Mouse (Mus musculus) ZHBTc4 (cell line): ENCODE data around the gene Cables2.

Source experiments
- DNase-seq: peaks from one replicate; pipeline ENCODE4 v3.0.0-alpha.2; 2011; ENCODE audit warnings: low read depth, low spot score

Cables2 gene

GRCm38 (mm10) chr2:180256296-180257000, 16.8 kb downstream of the Cables2 start:
- peak; percentile 85 for DNase-seq

GRCm38 (mm10) chr2:180255701-180256100, 17.6 kb downstream of the Cables2 start:
- peak; percentile 60 for DNase-seq

- no peak for DNase-seq
Observed at GRCm38 (mm10) chr2:180254436-180255209, 18.7 kb downstream of the Cables2 start.

- DNase-seq, result peak; percentile 76
Observed at GRCm38 (mm10) chr2:180251838-180252237, 21.5 kb downstream of the Cables2 start.

GRCm38 (mm10) chr2:180250930-180251611, 22.2 kb downstream of the Cables2 start:
- DNase-seq, result peak; percentile 95

GRCm38 (mm10) chr2:180248947-180249660, 24.2 kb downstream of the Cables2 start:
- peak; percentile 68 for DNase-seq

- no peak for DNase-seq
Observed at GRCm38 (mm10) chr2:180247916-180248315, 25.4 kb downstream of the Cables2 start.

- DNase-seq, result no peak
Observed at GRCm38 (mm10) chr2:180243108-180243507, 30.2 kb downstream of the Cables2 start.

GRCm38 (mm10) chr2:180238591-180238990, 34.7 kb downstream of the Cables2 start:
- DNase-seq, result peak; percentile 38

- peak; percentile 87 for DNase-seq
Observed at GRCm38 (mm10) chr2:180237601-180238345, 35.5 kb downstream of the Cables2 start.

GRCm38 (mm10) chr2:180236930-180237329, 36.4 kb downstream of the Cables2 start:
- peak; percentile 63 for DNase-seq

- peak; percentile 81 for DNase-seq
Observed at GRCm38 (mm10) chr2:180236500-180236899, 36.8 kb downstream of the Cables2 start.

- DNase-seq, result no peak
Observed at GRCm38 (mm10) chr2:180235788-180236187, 37.5 kb downstream of the Cables2 start.

- DNase-seq, result peak; percentile 83
Observed at GRCm38 (mm10) chr2:180234980-180235379, 38.3 kb downstream of the Cables2 start.

GRCm38 (mm10) chr2:180234353-180234752, 38.9 kb downstream of the Cables2 start:
- DNase-seq, result no peak

GRCm38 (mm10) chr2:180233101-180233904, 40.0 kb downstream of the Cables2 start:
- no peak for DNase-seq

- DNase-seq, result no peak
Observed at GRCm38 (mm10) chr2:180230482-180230881, 42.8 kb downstream of the Cables2 start.

- DNase-seq, result no peak
Observed at GRCm38 (mm10) chr2:180229129-180229528, 44.2 kb downstream of the Cables2 start.

GRCm38 (mm10) chr2:180228592-180228991, 44.7 kb downstream of the Cables2 start:
- DNase-seq, result no peak

- DNase-seq, result no peak
Observed at GRCm38 (mm10) chr2:180228060-180228458, 45.2 kb downstream of the Cables2 start.
